Mouse (Mus musculus) spleen, adult 2 months (tissue): ENCODE measurements around the gene Shank1. TPM values are rescaled to one million over a fixed set of nuclear protein-coding genes. Genes with fewer than 3 reads are reported as not detected.

Source experiments
- DNase-seq, 2 experiments: peaks; one replicate each; pipeline versions ENCODE4 v3.0.0 to v3.0.0-alpha.2; 2012 to 2021; ENCODE audit warnings: low spot score in 2 of 2, low read depth in 1 of 2
- H3K27ac ChIP-seq: fragments of 200-500 bp; 2 replicates; pipeline ENCODE4 v1.5.1; 2012; ENCODE audit warnings: low read length, inconsistent platforms; ENCODE audit not compliant: insufficient read depth
- H3K27me3 ChIP-seq: fragments of 200-500 bp; 2 replicates; pipeline ENCODE4 v1.6.1; 2012; ENCODE audit warnings: mild to moderate bottlenecking, moderate library complexity, low read length, inconsistent platforms; ENCODE audit not compliant: control insufficient read depth, insufficient read depth
- H3K36me3 ChIP-seq: fragments of 200-500 bp; 2 replicates; pipeline ENCODE4 v1.6.1; 2012; ENCODE audit warnings: mild to moderate bottlenecking, low read length, inconsistent platforms; ENCODE audit not compliant: control insufficient read depth, insufficient read depth
- H3K4me1 ChIP-seq: fragments of 200-500 bp; 2 replicates; pipeline ENCODE4 v1.6.1; 2011; ENCODE audit warnings: inconsistent platforms; ENCODE audit not compliant: control insufficient read depth, insufficient read depth, insufficient read length
- H3K4me3 ChIP-seq: fragments of 200-500 bp; 2 replicates; pipeline ENCODE4 v1.5.1; 2011; ENCODE audit warnings: mild to moderate bottlenecking, inconsistent platforms; ENCODE audit not compliant: insufficient read depth, insufficient read length; ENCODE audit errors: extremely low read depth
- CTCF ChIP-seq: fragments of 200-500 bp; IDR thresholded peaks from 2 replicates; pipeline ENCODE4 v1.5.1; 2011; ENCODE audit warnings: mild to moderate bottlenecking, inconsistent platforms; ENCODE audit not compliant: insufficient read depth, insufficient read length, insufficient replicate concordance; ENCODE audit errors: extremely low read depth
- POLR2A ChIP-seq: fragments of 200-500 bp; IDR thresholded peaks from 2 replicates; pipeline ENCODE4 v1.6.1; 2011; ENCODE audit warnings: low read depth, low read length, inconsistent platforms
- WGBS: fragments of 180-500 bp; shearing (Covaris S2); methylation state at CpG from one replicate; pipeline ENCODE4 v1.1.7; 2018; 5-methylcytosine and 5-hydroxymethylcytosine counted together
- polyA plus RNA-seq: library from polyadenylated mRNA; depleted of rRNA; stranded (reverse); fragments of >200 nt; gene quantifications from 2 replicates; pipeline ENCODE4 v1.2.3, GENCODE M21; 2012

Gene Shank1
- polyA plus RNA-seq, 1 experiment, result 4.5 TPM

DNA sequence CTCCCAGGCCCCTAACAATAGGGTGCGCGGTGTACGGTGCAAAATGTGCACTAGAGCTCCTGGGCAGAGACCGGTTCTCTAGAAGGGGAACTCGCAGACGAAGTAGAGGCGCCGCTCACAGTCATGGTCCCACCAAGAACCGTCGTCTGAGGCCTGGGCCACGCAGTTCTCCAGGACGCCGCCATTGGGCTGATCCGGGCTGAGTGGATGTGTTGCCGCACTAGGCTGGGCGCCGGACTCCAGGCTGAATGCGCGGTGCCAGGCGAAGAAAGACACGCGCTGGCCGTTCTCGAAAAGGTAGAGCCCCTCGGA is 5.6 kb upstream of the Shank1 start:
- Histone ChIP-seq H3K36me3 (no peaks in the 10 kb centered on the region), H3K4me1 (peaks cover 12% of the 10 kb centered on the region), H3K4me3 (peak overlapping the region; percentile 72), H3K27me3 (no peaks in the 10 kb centered on the region), H3K27ac (peak overlapping the region; percentile 85)
- WGBS, result 2% methylated on average over 25 of the region's 25 CpGs
- DNase-seq, result no peak
- TF ChIP-seq CTCF (no peak), POLR2A (no peak)

DNA sequence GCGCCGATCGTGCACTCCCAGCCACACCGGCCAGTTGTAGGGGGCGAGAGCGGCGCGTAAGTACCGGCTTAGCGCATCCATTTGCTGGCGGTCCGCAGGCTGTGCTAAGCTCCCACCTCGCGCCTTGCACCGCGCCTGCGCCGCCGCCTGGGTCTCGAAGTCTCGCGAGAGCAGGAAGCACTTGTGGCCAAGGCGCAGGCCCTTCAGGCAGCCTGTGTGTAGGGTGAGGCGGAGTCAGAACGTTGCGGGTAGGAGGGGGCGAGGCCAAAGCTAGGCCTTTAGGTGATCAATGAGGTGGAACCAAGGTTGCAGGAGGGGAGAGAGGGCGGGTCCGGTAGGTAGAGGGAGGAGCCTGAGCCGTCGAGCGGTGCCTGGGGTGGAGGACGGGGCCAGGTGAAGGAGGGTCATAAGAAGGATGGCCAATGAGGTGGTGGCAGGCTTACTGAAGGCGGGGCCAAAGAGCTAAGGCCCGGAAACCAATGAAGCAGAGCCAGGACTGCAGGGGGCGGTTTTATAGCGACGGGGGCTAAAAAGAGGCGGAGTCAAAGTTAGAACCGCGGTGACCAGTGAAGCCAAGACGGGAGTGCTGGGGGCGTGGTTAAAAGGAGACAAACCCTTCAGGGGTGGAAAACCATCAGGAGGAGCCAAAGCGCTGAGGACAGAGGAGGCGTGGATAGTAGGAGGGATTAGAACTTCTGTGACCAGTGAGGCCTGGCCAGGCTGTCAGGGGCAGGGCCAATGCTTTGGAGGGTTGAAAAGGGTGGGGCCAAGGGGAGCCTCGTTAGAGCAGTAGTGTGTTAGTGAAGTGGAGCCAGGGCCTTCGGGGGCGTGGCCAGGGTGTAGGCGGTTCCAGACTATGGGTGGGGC is 5.0 kb upstream of the Shank1 start:
- H3K27me3 ChIP-seq, result no peaks in the 10 kb centered on the region
- peak overlapping the region; percentile 85 for H3K27ac ChIP-seq
- WGBS, result 2% methylated on average over 49 of the region's 49 CpGs
- no peaks in the 10 kb centered on the region for H3K36me3 ChIP-seq
- H3K4me1 ChIP-seq, result peaks cover 12% of the 10 kb centered on the region
- peak overlapping the region; percentile 72 for H3K4me3 ChIP-seq
- peak; percentile 92 for TF ChIP-seq POLR2A
- TF ChIP-seq CTCF, result no peak
- DNase-seq, result peak; percentile 96

DNA sequence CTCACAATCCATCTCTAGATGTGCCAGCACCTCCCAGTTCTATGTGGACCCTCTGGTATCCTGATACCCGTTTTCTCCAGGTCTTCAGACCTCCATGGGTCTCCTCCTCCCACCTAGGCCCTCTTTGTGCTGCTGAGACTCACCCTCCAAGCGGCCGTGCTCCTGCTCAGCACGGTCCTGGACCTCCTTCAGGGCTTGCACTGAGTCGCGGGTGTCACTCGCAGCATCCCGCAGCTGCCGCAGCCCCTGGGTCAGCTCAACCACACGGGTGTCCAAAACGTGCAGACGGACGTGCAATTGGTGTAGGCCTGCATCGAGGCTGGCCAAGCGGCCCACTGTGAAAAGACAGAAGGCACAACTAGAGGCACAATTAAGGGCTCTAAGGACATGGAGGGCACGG is 4.4 kb upstream of the Shank1 start:
- H3K36me3 ChIP-seq, result no peaks in the 10 kb centered on the region
- WGBS, result 29% methylated on average over 16 of the region's 16 CpGs
- H3K27me3 ChIP-seq, result 0 out of 2 replicates have a peak, but pooled peaks cover 2% of the 10 kb centered on the region
- peak overlapping the region; percentile 6; the same call in 1 of the 2 replicates for H3K4me3 ChIP-seq
- H3K27ac ChIP-seq, result peak overlapping the region; percentile 85
- peak in 1 of 2 experiments; percentile 28 for DNase-seq
- TF ChIP-seq POLR2A (no peak), CTCF (no peak)
- peaks cover 17% of the 10 kb centered on the region for H3K4me1 ChIP-seq

DNA sequence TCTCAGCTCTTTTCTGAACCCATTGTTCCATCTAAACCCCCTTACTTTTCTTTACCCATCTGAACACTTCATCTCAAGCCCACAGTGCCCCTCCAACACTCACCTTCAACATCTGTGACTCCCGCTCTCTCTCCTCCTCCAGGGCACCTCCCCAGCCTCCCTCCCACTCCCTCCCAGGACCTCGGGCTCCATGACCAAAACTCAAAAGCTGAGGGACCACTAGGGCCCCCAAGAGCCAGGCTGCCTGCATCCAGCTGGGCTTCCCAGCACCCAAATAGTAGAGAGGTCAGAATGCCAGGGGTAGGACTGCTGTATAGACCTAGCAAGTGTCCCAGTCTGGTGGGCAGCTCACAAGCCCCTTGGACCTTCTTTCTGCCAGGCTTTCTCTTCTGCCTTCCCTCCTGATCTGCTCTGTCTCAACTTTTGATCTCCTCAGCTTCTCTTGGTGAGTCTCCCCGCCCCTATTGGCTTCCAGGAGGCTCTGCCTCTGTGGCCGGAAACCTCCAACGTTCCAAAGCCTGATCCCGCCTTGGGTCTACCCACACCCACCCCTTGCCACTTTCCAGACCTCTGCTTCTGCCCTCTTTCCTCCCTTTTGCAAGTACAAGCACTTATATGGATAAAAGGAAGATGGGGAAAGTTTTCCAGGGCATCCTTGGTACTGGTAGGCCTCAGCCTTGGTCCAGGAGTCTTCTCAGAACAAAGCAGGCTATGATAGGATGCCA is 3.4 kb upstream of the Shank1 start, which contains the start of gene Clec11a:
Clec11a (minus strand) TSS at position 387 of the 725 bp plus-strand sequence.
- H3K4me3 ChIP-seq, result peak within 1 kb of the TSS; percentile 6; the same call in 1 of the 2 replicates
- 74% methylated on average over 6 of the region's 6 CpGs for WGBS
- peaks cover 24% of the 10 kb centered on the region for H3K4me1 ChIP-seq
- no peaks in the 10 kb centered on the region for H3K36me3 ChIP-seq
- H3K27me3 ChIP-seq, result peaks cover 6% of the 10 kb centered on the region; the same call in 1 of the 2 replicates
- no peak for TF ChIP-seq POLR2A
- TF ChIP-seq CTCF, result no peak
- H3K27ac ChIP-seq, result peak within 1 kb of the TSS; percentile 85
- no peak for DNase-seq

DNA sequence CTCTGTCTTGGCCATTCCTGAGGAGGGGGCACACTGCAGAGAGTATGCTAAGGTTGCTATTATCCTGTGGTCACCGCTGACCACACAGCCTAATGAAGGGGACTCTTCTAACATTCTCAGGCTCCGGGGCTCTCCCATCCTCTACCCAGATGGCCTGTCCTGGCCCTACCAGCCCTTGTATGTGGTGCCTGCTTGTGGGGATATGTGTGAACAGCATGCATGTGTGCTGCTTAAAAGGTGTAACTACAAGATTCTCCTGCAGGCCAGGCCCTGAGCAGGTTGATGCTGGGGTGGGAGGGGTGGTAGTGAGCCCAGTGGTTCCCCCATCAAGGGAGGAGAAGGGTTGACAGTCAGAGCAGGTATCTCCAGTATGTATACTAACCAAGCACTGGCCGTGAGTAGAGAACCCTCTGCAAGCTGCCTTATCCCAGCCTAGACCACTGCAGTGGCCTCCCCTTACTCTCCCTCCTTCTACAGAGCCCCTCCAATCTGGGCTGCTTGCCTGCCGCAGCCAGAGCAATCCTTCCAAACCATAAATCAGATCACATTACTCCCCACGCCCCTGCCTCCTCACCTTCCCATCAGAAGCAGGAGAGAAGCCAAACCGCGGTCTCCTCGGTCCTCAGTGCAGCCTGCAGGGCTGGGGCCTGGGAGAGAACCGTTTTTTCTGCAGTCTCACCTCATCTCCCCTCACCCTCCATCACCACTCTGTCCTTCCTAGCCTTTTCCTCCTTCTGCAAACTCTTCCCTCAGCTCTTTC is 2.6 kb upstream of the Shank1 start:
- WGBS, result 63% methylated on average over 9 of the region's 9 CpGs

DNA sequence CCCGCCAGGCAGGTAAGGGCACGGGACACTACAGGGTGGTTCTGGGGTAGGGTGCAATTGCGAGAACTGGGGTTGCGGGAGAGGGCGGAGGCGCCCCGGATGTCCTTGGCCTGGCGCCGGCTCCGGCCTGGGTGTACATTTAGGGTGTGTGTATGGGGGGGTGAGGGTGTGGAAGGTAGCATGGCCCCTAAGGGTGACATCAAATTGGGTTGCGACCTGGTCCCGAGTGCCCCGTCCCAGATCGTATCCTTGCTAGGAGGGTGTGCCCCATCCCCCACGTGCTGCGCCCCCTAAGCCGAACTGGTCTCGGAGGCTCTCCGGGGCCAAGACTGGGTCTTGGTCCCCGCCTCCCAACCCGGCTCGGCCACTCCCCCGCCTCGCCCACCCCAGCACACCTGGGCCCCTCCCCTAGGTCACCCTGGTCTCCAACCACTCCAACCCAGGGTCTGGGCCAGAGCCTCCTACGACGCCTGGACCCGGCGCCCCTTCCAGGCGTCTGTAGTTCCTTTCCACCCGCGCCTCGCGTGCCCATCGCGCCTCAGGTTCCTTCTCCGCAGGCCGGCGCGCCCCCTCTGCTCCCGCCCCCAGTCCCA is 328 bp downstream of the Shank1 start:
- Histone ChIP-seq H3K4me1 (peaks cover 29% of the 10 kb centered on the region), H3K36me3 (no peaks in the 10 kb centered on the region), H3K4me3 (peak overlapping the region; percentile 55; the same call in 1 of the 2 replicates), H3K27ac (no peak overlapping the region), H3K27me3 (peaks cover 6% of the 10 kb centered on the region; the same call in 1 of the 2 replicates)
- TF ChIP-seq POLR2A (no peak), CTCF (no peak)
- 2% methylated on average over 39 of the region's 40 CpGs for WGBS
- peak in 1 of 2 experiments; percentile 40 for DNase-seq

More for the DNA sequence above, 2.6 kb upstream of the Shank1 start:
- TF ChIP-seq POLR2A, result no peak
- TF ChIP-seq CTCF, result no peak
- peaks cover 30% of the 10 kb centered on the region for H3K4me1 ChIP-seq
- H3K27me3 ChIP-seq, result peaks cover 6% of the 10 kb centered on the region; the same call in 1 of the 2 replicates
- no peaks in the 10 kb centered on the region for H3K36me3 ChIP-seq
- no peak overlapping the region for H3K27ac ChIP-seq
- H3K4me3 ChIP-seq, result no peak overlapping the region
- DNase-seq, result no peak
